Mouse (Mus musculus): ENCODE results near the gene Selenoo.

Gene Selenoo

GRCm38 (mm10) chr15:89126622-89127021 is 37.7 kb downstream of the Selenoo start:
- no peak for DNase-seq (ENCODE audit: low spot score in 2 of 2)

GRCm38 (mm10) chr15:89127364-89127940 is 38.6 kb downstream of the Selenoo start:
- DNase-seq (ENCODE audit: low spot score in 2 of 2) = no peak

GRCm38 (mm10) chr15:89128382-89129350 is 39.8 kb downstream of the Selenoo start, which contains the start of gene Hdac10:
Gene Hdac10, minus strand, starts transcription at chr15:89128700.
- DNase-seq (ENCODE audit: low spot score in 2 of 2) = peak; percentile 78 to 88

GRCm38 (mm10) chr15:89130245-89130644 is 41.4 kb downstream of the Selenoo start:
- DNase-seq (ENCODE audit: low spot score in 2 of 2) = no peak

GRCm38 (mm10) chr15:89131316-89131715 is 42.4 kb downstream of the Selenoo start:
- DNase-seq (ENCODE audit: low spot score in 2 of 2) = no peak

GRCm38 (mm10) chr15:89136461-89137155 is 47.7 kb downstream of the Selenoo start:
- DNase-seq (ENCODE audit: low spot score in 2 of 2) = no peak

- no peak for DNase-seq (ENCODE audit: low spot score in 2 of 2)
Measured at GRCm38 (mm10) chr15:89137378-89138045, 48.6 kb downstream of the Selenoo start.

- DNase-seq (ENCODE audit: low spot score in 2 of 2) = no peak
Measured at GRCm38 (mm10) chr15:89138046-89138405, 49.1 kb downstream of the Selenoo start.

GRCm38 (mm10) chr15:89138531-89138930 is 49.6 kb downstream of the Selenoo start:
- DNase-seq (ENCODE audit: low spot score in 2 of 2) = no peak

- DNase-seq (ENCODE audit: low spot score in 2 of 2) = peak; percentile 75 to 81
Measured at GRCm38 (mm10) chr15:89140048-89140658, 51.3 kb downstream of the Selenoo start.

GRCm38 (mm10) chr15:89140659-89141252 is 51.9 kb downstream of the Selenoo start, which contains the start of gene Mapk12:
Gene Mapk12, minus strand, starts transcription at chr15:89140703.
- DNase-seq (ENCODE audit: low spot score in 2 of 2) = peak; percentile 56 to 65

GRCm38 (mm10) chr15:89141443-89141842 is 52.6 kb downstream of the Selenoo start:
- no peak for DNase-seq (ENCODE audit: low spot score in 2 of 2)

- no peak for DNase-seq (ENCODE audit: low spot score in 2 of 2)
Measured at GRCm38 (mm10) chr15:89141905-89142304, 53.0 kb downstream of the Selenoo start.

- no peak for DNase-seq (ENCODE audit: low spot score in 2 of 2)
Measured at GRCm38 (mm10) chr15:89143134-89143533, 54.2 kb downstream of the Selenoo start.

- DNase-seq (ENCODE audit: low spot score in 2 of 2) = no peak
Measured at GRCm38 (mm10) chr15:89144965-89145364, 56.1 kb downstream of the Selenoo start.

GRCm38 (mm10) chr15:89145813-89146350 is 57.0 kb downstream of the Selenoo start:
- DNase-seq (ENCODE audit: low spot score in 2 of 2) = no peak

- DNase-seq (ENCODE audit: low spot score in 2 of 2) = peak in 1 of 2 experiments; percentile 68
Measured at GRCm38 (mm10) chr15:89146537-89146936, 57.7 kb downstream of the Selenoo start.

- no peak for DNase-seq (ENCODE audit: low spot score in 2 of 2)
Measured at GRCm38 (mm10) chr15:89147024-89147423, 58.1 kb downstream of the Selenoo start.

GRCm38 (mm10) chr15:89147456-89147855 is 58.6 kb downstream of the Selenoo start:
- no peak for DNase-seq (ENCODE audit: low spot score in 2 of 2)

- DNase-seq (ENCODE audit: low spot score in 2 of 2) = no peak
Measured at GRCm38 (mm10) chr15:89147895-89148294, 59.0 kb downstream of the Selenoo start.
